Mouse (Mus musculus) cerebellum, postnatal 36 days (tissue): ENCODE measurements around the gene Gm9945.

Source experiments
- DNase-seq, 2 experiments: peaks; one replicate each; pipeline ENCODE4 v3.0.0; 2021 to 2022; ENCODE audit warnings: mixed read lengths in 2 of 2

Gm9945 gene

DNA sequence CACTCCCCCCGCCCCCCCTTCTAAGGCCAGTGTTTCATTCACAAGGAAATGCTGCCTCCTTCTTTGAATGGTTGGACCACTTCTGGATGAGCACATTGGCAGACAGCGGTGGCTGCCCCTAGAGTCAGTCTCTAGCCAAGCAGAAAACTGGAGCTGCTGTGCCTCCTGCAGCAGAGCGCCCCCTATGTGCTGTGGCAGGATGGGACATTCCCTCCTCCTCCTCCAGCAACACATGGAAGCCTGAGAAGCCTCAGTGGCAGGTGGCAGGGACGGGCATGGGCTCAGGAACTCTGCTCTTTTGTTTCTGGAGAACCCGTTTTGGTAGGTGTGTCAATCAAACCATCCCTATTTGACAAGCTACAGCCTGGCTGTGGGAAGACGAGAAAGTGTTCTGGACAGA lies 44.9 kb downstream of the Gm9945 start:
- DNase-seq: no peak

DNA sequence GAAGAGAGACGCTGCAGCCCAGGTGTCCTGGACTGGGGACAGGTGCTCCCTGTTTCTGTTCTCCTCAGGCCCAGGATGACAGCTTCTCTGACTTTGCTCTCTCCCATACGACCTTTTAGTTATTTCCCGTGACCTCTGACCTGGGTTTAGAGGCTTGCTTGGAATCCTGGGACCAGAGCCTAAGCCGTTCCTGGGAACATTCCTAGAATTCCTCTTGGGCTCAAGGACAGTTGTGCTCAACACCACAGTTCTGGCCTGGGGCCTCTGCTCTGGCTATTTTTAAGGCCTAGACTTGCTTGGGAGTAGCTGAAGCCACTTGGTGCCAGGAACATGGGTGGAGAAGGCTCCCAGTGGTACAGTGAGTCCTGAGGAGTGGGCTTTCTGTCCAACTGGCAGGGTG lies 45.5 kb downstream of the Gm9945 start:
- no peak for DNase-seq

DNA sequence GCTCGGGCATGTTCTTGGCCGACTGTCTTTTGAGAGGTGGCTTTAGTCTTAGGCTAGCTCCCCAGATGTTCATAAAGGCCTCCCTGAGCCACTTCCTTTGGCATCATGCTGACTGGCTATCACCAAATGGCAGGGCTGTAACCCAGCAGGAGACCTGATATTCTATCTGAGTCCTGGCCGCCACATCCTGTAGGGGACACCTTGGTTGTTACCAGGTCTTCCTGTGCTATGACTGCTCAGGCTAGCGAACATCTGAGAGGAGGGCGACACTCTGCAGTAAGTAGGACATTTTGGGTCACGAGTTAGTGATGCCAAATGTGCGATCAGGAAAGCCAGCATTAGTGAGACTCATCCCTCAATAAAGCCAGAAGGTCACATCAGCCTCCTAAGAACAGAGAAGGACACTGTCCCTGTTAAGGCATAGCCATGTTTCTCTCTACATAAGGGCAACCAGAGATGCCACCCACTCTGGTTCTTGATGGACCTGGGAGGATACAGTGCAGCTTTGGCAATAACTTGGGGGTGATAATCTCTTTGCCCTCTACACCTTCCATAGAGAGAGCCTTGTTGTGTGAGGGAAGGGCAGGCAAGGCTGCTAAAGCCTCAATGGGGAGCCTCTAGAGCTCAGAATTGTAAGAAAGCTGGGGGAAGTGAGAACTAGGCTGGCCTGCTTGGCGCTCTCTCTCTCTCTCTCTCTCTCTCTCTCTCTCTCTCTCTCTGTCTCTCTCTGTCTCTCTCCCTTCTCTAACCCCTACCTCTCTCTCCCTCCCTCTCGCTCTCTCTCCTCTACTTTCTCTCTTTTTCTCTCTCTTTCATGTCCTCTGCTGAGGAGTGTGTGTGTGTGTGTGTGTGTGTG lies 48.7 kb downstream of the Gm9945 start:
- no peak for DNase-seq

DNA sequence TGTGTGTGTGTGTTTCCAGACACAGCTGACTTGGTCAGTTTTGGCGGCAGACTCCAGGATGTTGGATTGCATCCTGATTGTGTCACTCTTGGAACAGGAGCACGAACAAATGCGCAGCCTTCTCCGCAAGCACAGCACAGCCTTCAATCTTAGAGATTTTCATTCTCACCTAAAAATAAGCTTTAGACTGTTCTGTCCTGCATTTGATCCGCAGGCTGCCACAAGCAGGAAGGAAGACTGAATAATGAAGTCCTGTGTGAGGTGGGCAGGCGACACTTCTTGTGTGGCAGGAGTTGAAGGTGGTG lies 49.2 kb downstream of the Gm9945 start:
- DNase-seq: peak; percentile 83 to 86

DNA sequence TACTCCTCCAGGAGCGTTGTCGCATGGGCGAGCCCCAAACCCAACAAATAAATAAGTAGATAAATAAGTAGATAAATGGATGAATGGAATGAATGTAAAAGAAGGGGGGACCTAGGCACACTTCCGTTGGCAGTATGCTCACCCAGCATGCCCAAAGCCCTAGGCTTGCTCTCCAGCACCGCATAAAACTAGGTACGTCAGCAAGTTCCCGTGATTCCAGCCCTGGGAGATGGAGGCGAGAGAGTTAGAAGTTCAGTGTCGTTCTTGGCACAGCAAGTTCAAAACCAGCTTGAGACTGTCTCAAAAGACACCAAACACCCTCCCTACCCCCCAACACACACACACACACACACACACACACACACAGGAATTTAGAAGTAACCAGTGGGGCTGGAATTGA lies 50.0 kb downstream of the Gm9945 start:
- no peak for DNase-seq
